Mouse (Mus musculus): Measurements from ENCODE around the gene Mfsd2b.

GRCm38 (mm10) chr12:4905946-4906345, 31.8 kb upstream of the Mfsd2b start:
- TF ChIP-seq POLR2A (IDR thresholded peaks at IDR 0.05; ENCODE audit: insufficient read depth, low read depth, low read length) (no peak), CTCF (IDR thresholded peaks at IDR 0.05; ENCODE audit: insufficient read depth, low read depth, low read length) (no peak)
